Mouse (Mus musculus) heart, postnatal 0 days (tissue): ENCODE measurements at regions not wholly inside any gene's neighbourhood (a gene's known extent, or its start where the extent isn't known, plus 50 kb on each side); places are given as distances from the start of the nearest gene placed in this dataset.

Source experiments
- CTCF ChIP-seq: IDR thresholded peaks from 2 replicates; pipeline ENCODE4 v1.5.1; 2016; ENCODE audit warnings: antibody characterized with exemption, control low read depth, low read depth
- EP300 ChIP-seq: IDR thresholded peaks from 2 replicates; pipeline ENCODE4 v1.6.1; 2016; ENCODE audit warnings: antibody characterized with exemption, low read depth

- TF ChIP-seq EP300: no peak
- TF ChIP-seq CTCF: no peak
These were observed 782.0 kb upstream of the Celf2 start for GRCm38 (mm10) chr2:8291357-8291756.
